Mouse (Mus musculus): ENCODE results near the gene Cd109. TPM values are rescaled to one million over a fixed set of nuclear protein-coding genes. Genes with fewer than 3 reads are reported as not detected.

The Cd109 gene
- total and polyA plus RNA-seq, 3 experiments = not detected

GRCm38 (mm10) chr9:78579644-78580396 is 35.5 kb upstream of the Cd109 start:
- TF ChIP-seq ELF1 (IDR thresholded peaks at IDR 0.05; ENCODE audit: low read depth, low read length) (no peak), UBTF (IDR thresholded peaks at IDR 0.05; ENCODE audit: borderline replicate concordance, insufficient read depth, low read depth, low read length) (no peak), MAFK (IDR thresholded peaks at IDR 0.05; ENCODE audit: borderline replicate concordance, low read depth, low read length) (no peak), E2F4 (IDR thresholded peaks at IDR 0.05; ENCODE audit: borderline replicate concordance, low read depth, low read length) (no peak), POLR2AphosphoS2 (IDR thresholded peaks at IDR 0.05; ENCODE audit: low read length) (no peak), ZMIZ1 (IDR thresholded peaks at IDR 0.05; ENCODE audit: low read depth, low read length) (no peak), USF1 (IDR thresholded peaks at IDR 0.05; ENCODE audit: low read depth, low read length) (no peak), CHD2 (IDR thresholded peaks at IDR 0.05; ENCODE audit: low read length) (no peak), GABPA (IDR thresholded peaks at IDR 0.05; ENCODE audit: low read depth, low read length) (no peak)
- Histone ChIP-seq H3K27ac (ENCODE audit: control insufficient read depth, low read depth, low read length) (no peak overlapping the region), H3K9ac (ENCODE audit: control insufficient read depth, low read depth, low read length, poor library complexity, severe bottlenecking) (no peak overlapping the region), H3K9me3 (replicated peaks; ENCODE audit: insufficient read depth, low read length) (no peaks in the 10 kb centered on the region), H3K36me3 (ENCODE audit: control insufficient read depth in 1 of 2, insufficient read depth in 2 of 2, low read length in 2 of 2) (peaks cover 0 to 12% of the 10 kb centered on the region in 2 experiments; a peak in 3 of 4 replicates), H3K4me1 (ENCODE audit: control insufficient read depth in 1 of 2, insufficient read depth in 2 of 2, low read length in 2 of 2) (peaks cover 6 to 7% of the 10 kb centered on the region in 2 experiments; a peak in 3 of 4 replicates), H3K27me3 (ENCODE audit: control insufficient read depth in 1 of 2, insufficient read depth in 2 of 2, low read length in 2 of 2) (no peaks in the 10 kb centered on the region), H3K79me2 (ENCODE audit: control insufficient read depth, insufficient read depth, low read length, poor library complexity) (no peaks in the 10 kb centered on the region), H3K4me3 (ENCODE audit: control insufficient read depth in 1 of 2, insufficient read depth in 1 of 2, low read depth in 2 of 2, low read length in 2 of 2) (no peak overlapping the region)
- no peak for DNase-seq (ENCODE audit: low read depth, low spot score)

GRCm38 (mm10) chr9:78587218-78587883 is 28.0 kb upstream of the Cd109 start:
- Histone ChIP-seq H3K4me1 (ENCODE audit: control insufficient read depth in 1 of 2, insufficient read depth in 2 of 2, low read length in 2 of 2) (peaks cover 0 to 7% of the 10 kb centered on the region in 2 experiments; a peak in 1 of 4 replicates), H3K9me3 (replicated peaks; ENCODE audit: insufficient read depth, low read length) (no peaks in the 10 kb centered on the region), H3K79me2 (ENCODE audit: control insufficient read depth, insufficient read depth, low read length, poor library complexity) (no peaks in the 10 kb centered on the region; the same call in 1 of the 2 replicates), H3K27ac (ENCODE audit: control insufficient read depth, low read depth, low read length) (peak overlapping the region; percentile 41), H3K36me3 (ENCODE audit: control insufficient read depth in 1 of 2, insufficient read depth in 2 of 2, low read length in 2 of 2) (peaks cover 0 to 8% of the 10 kb centered on the region in 2 experiments; a peak in 2 of 4 replicates), H3K27me3 (ENCODE audit: control insufficient read depth in 1 of 2, insufficient read depth in 2 of 2, low read length in 2 of 2) (no peaks in the 10 kb centered on the region), H3K9ac (ENCODE audit: control insufficient read depth, low read depth, low read length, poor library complexity, severe bottlenecking) (peak overlapping the region; percentile 85), H3K4me3 (ENCODE audit: control insufficient read depth in 1 of 2, insufficient read depth in 1 of 2, low read depth in 2 of 2, low read length in 2 of 2) (peak overlapping the region; percentile 85 to 95)
- DNase-seq (ENCODE audit: low read depth, low spot score) = peak; percentile 71
- TF ChIP-seq RCOR1 (IDR thresholded peaks at IDR 0.05; ENCODE audit: low read depth, low read length) = no peak
- no peak for TF ChIP-seq MYC (IDR thresholded peaks at IDR 0.05; ENCODE audit: low read depth, low read length)
- TF ChIP-seq UBTF (IDR thresholded peaks at IDR 0.05; ENCODE audit: borderline replicate concordance, insufficient read depth, low read depth, low read length) = no peak
- peak; percentile 69 for TF ChIP-seq ETS1 (IDR thresholded peaks at IDR 0.05; ENCODE audit: low read depth, low read length)
- no peak for TF ChIP-seq MAX (IDR thresholded peaks at IDR 0.05; ENCODE audit: low read length)
- no peak for TF ChIP-seq POLR2AphosphoS5 (IDR thresholded peaks at IDR 0.05; ENCODE audit: borderline replicate concordance, low read depth, low read length)
- no peak for TF ChIP-seq MYB (IDR thresholded peaks at IDR 0.05; ENCODE audit: low read depth, low read length)
- no peak for TF ChIP-seq MXI1 (IDR thresholded peaks at IDR 0.05; ENCODE audit: low read depth, low read length)
- no peak for TF ChIP-seq ZC3H11A (IDR thresholded peaks at IDR 0.05; ENCODE audit: low read depth, low read length)
- no peak for TF ChIP-seq ELF1 (IDR thresholded peaks at IDR 0.05; ENCODE audit: low read depth, low read length)
- no peak for TF ChIP-seq E2F4 (IDR thresholded peaks at IDR 0.05; ENCODE audit: borderline replicate concordance, low read depth, low read length)
- TF ChIP-seq SMC3 (IDR thresholded peaks at IDR 0.05; ENCODE audit: low read depth, low read length) = no peak
- TF ChIP-seq USF2 (IDR thresholded peaks at IDR 0.05; ENCODE audit: borderline replicate concordance in 1 of 2, insufficient read depth in 1 of 2, low read depth in 1 of 2, low read length in 2 of 2) = no peak
- no peak for TF ChIP-seq CHD2 (IDR thresholded peaks at IDR 0.05; ENCODE audit: low read length)
- no peak for TF ChIP-seq TAL1 (IDR thresholded peaks at IDR 0.05; ENCODE audit: low read length)
- no peak; the same call in 1 of the 2 replicates for TF ChIP-seq MAZ (IDR thresholded peaks at IDR 0.05; ENCODE audit: low read depth, low read length)
- TF ChIP-seq KAT2A (conservative IDR thresholded peaks at IDR 0.05; ENCODE audit: low read depth, low read length) = no peak
- 0 out of 4 replicates have a peak, but pooled peaks of 1 of the 2 experiments have one; percentile 18 for TF ChIP-seq EP300 (IDR thresholded peaks at IDR 0.05; ENCODE audit: low read depth in 1 of 2, low read length in 2 of 2)
- TF ChIP-seq GABPA (IDR thresholded peaks at IDR 0.05; ENCODE audit: low read depth, low read length) = no peak
- no peak for TF ChIP-seq ZNF384 (IDR thresholded peaks at IDR 0.05; ENCODE audit: low read depth, low read length)
- no peak for TF ChIP-seq RAD21 (IDR thresholded peaks at IDR 0.05; ENCODE audit: low read depth, low read length)
- peak; percentile 22; the same call in 1 of the 2 replicates for TF ChIP-seq GATA1 (IDR thresholded peaks at IDR 0.05; ENCODE audit: low read depth, low read length)
- TF ChIP-seq MEF2A (IDR thresholded peaks at IDR 0.05; ENCODE audit: extremely low read depth, insufficient replicate concordance, low read depth, low read length, poor library complexity, severe bottlenecking) = no peak; the same call in 1 of the 2 replicates
